Mouse (Mus musculus): ENCODE data around the gene Plcb1.

DNA sequence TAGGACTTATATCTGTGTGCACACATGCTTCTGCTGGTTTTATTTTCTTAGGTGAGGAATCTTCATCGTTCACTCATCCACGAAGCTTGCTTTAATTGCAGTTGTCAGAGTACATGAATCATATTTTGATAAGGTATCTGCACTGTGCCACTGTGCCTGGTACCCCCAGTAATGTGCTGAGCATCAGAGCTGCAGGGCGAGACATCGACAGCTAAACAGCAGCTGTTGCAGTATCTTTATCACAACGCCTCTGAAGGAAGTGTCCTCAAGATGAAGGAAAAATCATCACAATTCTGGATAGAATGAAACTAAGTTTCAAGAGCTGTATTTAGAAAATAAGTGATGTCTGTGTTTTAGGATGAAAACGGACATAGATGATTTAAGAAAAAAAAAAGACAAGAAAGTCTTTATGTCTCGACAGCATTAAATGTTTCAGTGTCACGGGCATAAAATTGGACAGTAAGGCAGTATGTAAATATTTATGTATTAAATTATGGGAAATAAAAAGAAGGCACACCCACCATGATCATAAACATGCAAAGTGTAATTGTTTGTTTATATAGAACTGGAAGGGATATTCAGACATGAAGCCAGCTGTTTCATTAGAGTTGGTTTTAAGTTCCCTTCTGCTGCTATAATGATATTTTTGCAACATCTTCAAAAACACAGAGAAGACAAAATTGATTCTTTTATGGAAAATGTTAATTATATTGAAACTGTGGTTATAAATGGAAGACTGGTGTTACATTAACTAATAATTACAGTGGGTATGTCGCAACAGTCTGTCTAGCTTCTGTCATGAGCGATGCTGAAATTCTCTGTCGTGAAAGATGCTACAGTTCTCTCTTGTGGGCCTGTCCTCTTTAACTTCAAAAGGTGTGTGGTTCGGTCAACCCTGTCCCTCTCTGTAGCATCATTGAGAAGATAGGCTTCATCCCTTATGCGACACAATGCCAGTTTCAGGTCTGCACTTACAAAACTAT lies 65.6 kb downstream of the Plcb1 start:
- TF ChIP-seq ZNF384 (IDR thresholded peaks at IDR 0.05; ENCODE audit: low read depth, low read length), result no peak
- TF ChIP-seq HCFC1 (IDR thresholded peaks at IDR 0.05; ENCODE audit: borderline replicate concordance, insufficient read depth, low read length), result no peak
- no peak for TF ChIP-seq ZC3H11A (IDR thresholded peaks at IDR 0.05; ENCODE audit: borderline replicate concordance, low read depth, low read length)
- TF ChIP-seq CHD2 (IDR thresholded peaks at IDR 0.05; ENCODE audit: low read depth, low read length), result no peak
